Mouse (Mus musculus) cerebral cortex, adult 2 months (tissue): ENCODE results near the gene Gm11114.

Experiments used
- WGBS: fragments of 180-500 bp; shearing (Covaris S2); methylation state at CpG from one replicate; pipeline ENCODE4 v1.1.7; 2018; 5-methylcytosine and 5-hydroxymethylcytosine counted together

The Gm11114 gene

GRCm38 (mm10) chr9:85357154-85357860 lies 44.7 kb downstream of the Gm11114 start:
- 90% methylated on average over 7 of the region's 7 CpGs for WGBS
